Mouse (Mus musculus): Measurements from ENCODE around the gene Adrm1.

Adrm1 gene

GRCm38 (mm10) chr2:180217587-180217986 is 46.3 kb downstream of the Adrm1 start:
- in situ Hi-C loops (cut with MboI, MseI): no loop called here

GRCm38 (mm10) chr2:180218241-180218640 is 47.0 kb downstream of the Adrm1 start:
- in situ Hi-C loops (cut with MboI, MseI): no loop called here

GRCm38 (mm10) chr2:180218677-180219076 is 47.4 kb downstream of the Adrm1 start:
- in situ Hi-C loops (cut with MboI, MseI): no loop called here

- in situ Hi-C loops (cut with MboI, MseI): no loop called here
These were observed 48.1 kb downstream of the Adrm1 start for GRCm38 (mm10) chr2:180219145-180219943.

- in situ Hi-C loops (cut with MboI, MseI): no loop called here
These were observed 48.9 kb downstream of the Adrm1 start for GRCm38 (mm10) chr2:180220165-180220564.

- in situ Hi-C loops (cut with MboI, MseI): no loop called here
These were observed 49.8 kb downstream of the Adrm1 start for GRCm38 (mm10) chr2:180221051-180221450.

- in situ Hi-C loops (cut with MboI, MseI): no loop called here
These were observed 51.0 kb downstream of the Adrm1 start for GRCm38 (mm10) chr2:180222250-180222649.

- in situ Hi-C loops (cut with MboI, MseI): no loop called here
These were observed 53.4 kb downstream of the Adrm1 start for GRCm38 (mm10) chr2:180224647-180225043.

GRCm38 (mm10) chr2:180225044-180225761 is 53.9 kb downstream of the Adrm1 start:
- in situ Hi-C loops (cut with MboI, MseI): no loop called here

Data from T-helper 2 cell (primary cell).